Mouse (Mus musculus): ENCODE measurements around the gene Tomm40l. TPM values are rescaled to one million over a fixed set of nuclear protein-coding genes. Genes with fewer than 3 reads are reported as not detected.

The Tomm40l gene
- polyA plus RNA-seq, 1 experiment = 51.8 TPM

- H3K27ac ChIP-seq (ENCODE audit: insufficient read depth, low read depth, low read length) = no peak overlapping the region
- DNase-seq = no peak
- TF ChIP-seq CTCF (conservative IDR thresholded peaks at IDR 0.05; ENCODE audit: insufficient read depth, insufficient read length, low read depth, low read length) (no peak), POLR2A (IDR thresholded peaks at IDR 0.05; ENCODE audit: low read depth, low read length) (no peak)
- no peaks in the 10 kb centered on the region for H3K27me3 ChIP-seq (replicated peaks; ENCODE audit: control insufficient read depth, insufficient read depth, low read length)
- no peaks in the 10 kb centered on the region for H3K36me3 ChIP-seq (ENCODE audit: control insufficient read depth, insufficient read depth, low read length)
- H3K4me1 ChIP-seq (ENCODE audit: control insufficient read depth, insufficient read depth, low read length) = peaks cover 13% of the 10 kb centered on the region; the same call in 1 of the 2 replicates
- H3K4me3 ChIP-seq (ENCODE audit: insufficient read depth, low read depth, low read length) = no peak overlapping the region
- WGBS = 69% methylated on average over 1 of the region's 1 CpGs
These were observed 46.0 kb upstream of the Tomm40l start for GRCm38 (mm10) chr1:171268341-171268740.

GRCm38 (mm10) chr1:171265971-171266744, 43.8 kb upstream of the Tomm40l start:
- Histone ChIP-seq H3K27ac (ENCODE audit: insufficient read depth, low read depth, low read length) (no peak overlapping the region), H3K27me3 (replicated peaks; ENCODE audit: control insufficient read depth, insufficient read depth, low read length) (no peaks in the 10 kb centered on the region), H3K4me3 (ENCODE audit: insufficient read depth, low read depth, low read length) (no peak overlapping the region), H3K4me1 (ENCODE audit: control insufficient read depth, insufficient read depth, low read length) (peaks cover 7% of the 10 kb centered on the region; the same call in 1 of the 2 replicates), H3K36me3 (ENCODE audit: control insufficient read depth, insufficient read depth, low read length) (no peaks in the 10 kb centered on the region)
- 48% methylated on average over 4 of the region's 4 CpGs for WGBS
- no peak for TF ChIP-seq CTCF (conservative IDR thresholded peaks at IDR 0.05; ENCODE audit: insufficient read depth, insufficient read length, low read depth, low read length)
- no peak for TF ChIP-seq POLR2A (IDR thresholded peaks at IDR 0.05; ENCODE audit: low read depth, low read length)
- no peak for DNase-seq

- 82% methylated on average over 3 of the region's 3 CpGs for WGBS
- Histone ChIP-seq H3K27ac (ENCODE audit: insufficient read depth, low read depth, low read length) (peak overlapping the region; percentile 52; the same call in 1 of the 2 replicates), H3K4me1 (ENCODE audit: control insufficient read depth, insufficient read depth, low read length) (no peaks in the 10 kb centered on the region; the same call in 1 of the 2 replicates), H3K27me3 (replicated peaks; ENCODE audit: control insufficient read depth, insufficient read depth, low read length) (no peaks in the 10 kb centered on the region), H3K4me3 (ENCODE audit: insufficient read depth, low read depth, low read length) (no peak overlapping the region), H3K36me3 (ENCODE audit: control insufficient read depth, insufficient read depth, low read length) (no peaks in the 10 kb centered on the region)
- DNase-seq = no peak
- TF ChIP-seq CTCF (conservative IDR thresholded peaks at IDR 0.05; ENCODE audit: insufficient read depth, insufficient read length, low read depth, low read length) = peak; percentile 34
- no peak for TF ChIP-seq POLR2A (IDR thresholded peaks at IDR 0.05; ENCODE audit: low read depth, low read length)
These were observed 41.5 kb upstream of the Tomm40l start for GRCm38 (mm10) chr1:171263666-171264461.

- Histone ChIP-seq H3K4me3 (ENCODE audit: insufficient read depth, low read depth, low read length) (no peak overlapping the region), H3K27me3 (replicated peaks; ENCODE audit: control insufficient read depth, insufficient read depth, low read length) (no peaks in the 10 kb centered on the region), H3K36me3 (ENCODE audit: control insufficient read depth, insufficient read depth, low read length) (no peaks in the 10 kb centered on the region), H3K27ac (ENCODE audit: insufficient read depth, low read depth, low read length) (peak overlapping the region; percentile 8; the same call in 1 of the 2 replicates), H3K4me1 (ENCODE audit: control insufficient read depth, insufficient read depth, low read length) (no peaks in the 10 kb centered on the region; the same call in 1 of the 2 replicates)
- DNase-seq = peak; percentile 73
- no peak for TF ChIP-seq POLR2A (IDR thresholded peaks at IDR 0.05; ENCODE audit: low read depth, low read length)
- TF ChIP-seq CTCF (conservative IDR thresholded peaks at IDR 0.05; ENCODE audit: insufficient read depth, insufficient read length, low read depth, low read length) = no peak
- 0% methylated on average over 2 of the region's 2 CpGs for WGBS
These were observed 40.9 kb upstream of the Tomm40l start for GRCm38 (mm10) chr1:171263185-171263611.

GRCm38 (mm10) chr1:171262594-171263130, 40.3 kb upstream of the Tomm40l start:
- TF ChIP-seq POLR2A (IDR thresholded peaks at IDR 0.05; ENCODE audit: low read depth, low read length) (no peak), CTCF (conservative IDR thresholded peaks at IDR 0.05; ENCODE audit: insufficient read depth, insufficient read length, low read depth, low read length) (no peak)
- Histone ChIP-seq H3K4me3 (ENCODE audit: insufficient read depth, low read depth, low read length) (no peak overlapping the region), H3K4me1 (ENCODE audit: control insufficient read depth, insufficient read depth, low read length) (no peaks in the 10 kb centered on the region; the same call in 1 of the 2 replicates), H3K27ac (ENCODE audit: insufficient read depth, low read depth, low read length) (peak overlapping the region; percentile 85), H3K36me3 (ENCODE audit: control insufficient read depth, insufficient read depth, low read length) (no peaks in the 10 kb centered on the region), H3K27me3 (replicated peaks; ENCODE audit: control insufficient read depth, insufficient read depth, low read length) (no peaks in the 10 kb centered on the region)
- WGBS = 5% methylated on average over 8 of the region's 8 CpGs
- DNase-seq = peak; percentile 86

GRCm38 (mm10) chr1:171260316-171260715, 38.0 kb upstream of the Tomm40l start:
- H3K4me3 ChIP-seq (ENCODE audit: insufficient read depth, low read depth, low read length) = no peak overlapping the region
- DNase-seq = peak; percentile 40
- no peaks in the 10 kb centered on the region; the same call in 1 of the 2 replicates for H3K4me1 ChIP-seq (ENCODE audit: control insufficient read depth, insufficient read depth, low read length)
- H3K36me3 ChIP-seq (ENCODE audit: control insufficient read depth, insufficient read depth, low read length) = no peaks in the 10 kb centered on the region
- no peak for TF ChIP-seq POLR2A (IDR thresholded peaks at IDR 0.05; ENCODE audit: low read depth, low read length)
- 60% methylated on average over 3 of the region's 3 CpGs for WGBS
- no peaks in the 10 kb centered on the region for H3K27me3 ChIP-seq (replicated peaks; ENCODE audit: control insufficient read depth, insufficient read depth, low read length)
- H3K27ac ChIP-seq (ENCODE audit: insufficient read depth, low read depth, low read length) = no peak overlapping the region

Data from kidney, adult 2 months (tissue).